Mouse (Mus musculus) adrenal gland, postnatal 25 days (tissue): Measurements from ENCODE around the gene Katnbl1. TPM values are rescaled to one million over a fixed set of nuclear protein-coding genes. Genes with fewer than 3 reads are reported as not detected.

ENCODE experiments used
- DNase-seq: peaks from one replicate; pipeline ENCODE4 v3.0.0; 2021; ENCODE audit warnings: mixed read lengths
- long read RNA-seq: library from polyadenylated mRNA; stranded (forward); transcript quantifications from one replicate; pipeline ENCODE4 v2.0.0, GENCODE M21; 2021
- total RNA-seq: library from RNA; stranded (reverse); gene quantifications from 2 replicates; pipeline ENCODE4 v1.2.3, GENCODE M21; 2021

The Katnbl1 gene
- 10.8 and 12.0 TPM in 2 replicates for total RNA-seq
- long read RNA-seq, transcript Katnbl1-201 (10 exons, 2,886 nt): major isoform, 15 of 19 reads
- long read RNA-seq, partial matches to known transcripts: 1 of 19 reads
- long read RNA-seq, other reads (novel, unspliced or antisense): 3 of 19 reads

- DNase-seq: peak; percentile 98
Measured at GRCm38 (mm10) chr2:112378973-112379898, at the start of gene Katnbl1. Gene Katnbl1, plus strand, starts transcription at chr2:112379211.

DNA sequence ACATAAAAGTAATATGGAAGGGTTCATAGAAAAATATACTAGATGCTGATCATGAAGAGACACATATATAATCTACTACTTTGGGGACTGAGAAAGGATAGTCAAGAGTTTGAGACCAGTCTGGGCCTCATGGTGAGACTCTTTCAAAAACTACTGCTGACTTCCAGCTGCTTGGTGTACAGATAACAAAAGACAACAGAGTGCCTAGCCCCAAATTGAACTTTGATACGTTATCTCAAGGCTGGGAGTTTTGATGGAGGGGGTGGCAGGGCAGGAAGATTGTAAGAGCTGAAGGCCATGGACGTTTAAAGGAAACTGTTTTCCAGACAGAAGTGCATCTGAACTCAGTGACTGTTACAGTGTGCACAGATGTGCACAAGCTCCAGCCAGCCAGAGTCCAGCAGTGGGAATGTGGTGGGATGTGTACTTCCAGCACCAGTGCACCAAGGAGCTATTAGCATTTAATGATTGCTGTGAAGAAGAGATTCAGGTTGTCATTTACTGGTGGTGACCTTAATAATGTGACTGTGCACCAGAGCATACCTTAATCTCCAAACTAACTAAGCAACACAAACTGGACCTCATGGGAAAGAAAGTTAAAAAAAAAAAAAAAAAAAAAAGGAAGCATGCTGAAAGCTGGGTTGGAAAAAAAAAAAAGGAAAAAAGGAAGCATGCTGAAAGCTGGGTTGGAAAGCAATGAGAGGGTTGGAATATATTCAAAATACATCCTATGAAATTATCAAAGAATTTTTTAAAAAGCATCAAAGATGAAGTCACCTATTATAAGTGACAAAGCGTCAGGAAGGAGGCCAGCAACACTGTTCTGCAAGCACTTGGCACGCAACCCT is 46.7 kb upstream of the Katnbl1 start:
- no peak for DNase-seq

DNA sequence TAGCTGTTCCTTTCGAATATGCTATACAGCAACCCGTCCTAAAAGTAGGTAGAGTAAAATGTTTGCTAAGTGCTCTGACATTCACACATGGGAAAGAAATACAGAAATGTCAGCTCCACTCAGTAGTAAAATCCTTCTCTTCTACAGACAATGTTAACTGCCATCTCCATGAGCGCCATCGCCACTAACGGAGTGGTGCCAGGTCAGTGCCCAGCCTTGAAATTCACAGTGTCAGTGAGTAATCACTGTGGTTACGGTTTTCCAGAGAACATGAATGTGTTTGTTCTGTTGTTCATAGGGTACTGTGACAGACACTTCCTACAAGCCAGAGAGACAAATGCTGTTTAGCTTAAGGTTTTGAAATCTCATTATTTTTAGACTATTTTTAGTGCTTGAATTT is 41.8 kb upstream of the Katnbl1 start:
- DNase-seq: peak; percentile 30

DNA sequence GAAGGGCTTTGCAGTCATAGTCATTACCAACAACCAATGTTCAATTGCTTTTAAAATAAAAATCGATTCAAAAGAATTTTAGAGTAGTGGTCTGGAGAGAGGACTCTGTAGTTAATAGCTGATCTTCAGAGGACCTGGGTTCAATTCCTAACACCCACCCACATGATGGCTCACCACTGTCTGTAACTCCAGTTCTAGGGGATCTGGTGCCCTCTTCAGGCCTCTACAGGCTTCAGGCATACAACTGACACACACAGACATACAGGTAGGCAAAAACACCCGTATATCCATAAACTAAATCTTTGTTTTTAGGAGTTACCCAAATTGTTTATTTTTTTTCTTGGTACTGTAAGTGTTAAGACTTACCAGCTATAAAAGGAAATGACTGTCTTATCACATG is 39.3 kb upstream of the Katnbl1 start:
- DNase-seq: no peak

DNA sequence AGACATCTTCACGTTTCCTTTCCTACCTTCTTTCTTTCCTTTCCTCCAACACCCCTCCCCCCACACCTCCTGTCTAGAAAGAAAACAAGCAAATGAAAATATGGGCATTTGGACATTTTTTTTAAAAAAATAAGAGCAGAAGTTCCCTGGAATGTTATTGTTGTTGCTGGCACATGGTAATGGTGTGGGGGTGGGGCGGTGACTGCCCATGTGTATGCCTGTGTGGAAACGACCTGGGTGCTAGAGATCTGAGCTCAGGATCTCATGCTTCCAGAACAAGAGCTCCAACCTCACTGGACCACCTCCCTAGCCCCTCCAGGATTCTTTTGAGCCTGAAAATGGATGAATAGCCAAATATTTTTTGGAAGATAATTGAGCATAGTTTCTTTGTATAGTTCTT is 37.9 kb upstream of the Katnbl1 start:
- DNase-seq: peak; percentile 15

DNA sequence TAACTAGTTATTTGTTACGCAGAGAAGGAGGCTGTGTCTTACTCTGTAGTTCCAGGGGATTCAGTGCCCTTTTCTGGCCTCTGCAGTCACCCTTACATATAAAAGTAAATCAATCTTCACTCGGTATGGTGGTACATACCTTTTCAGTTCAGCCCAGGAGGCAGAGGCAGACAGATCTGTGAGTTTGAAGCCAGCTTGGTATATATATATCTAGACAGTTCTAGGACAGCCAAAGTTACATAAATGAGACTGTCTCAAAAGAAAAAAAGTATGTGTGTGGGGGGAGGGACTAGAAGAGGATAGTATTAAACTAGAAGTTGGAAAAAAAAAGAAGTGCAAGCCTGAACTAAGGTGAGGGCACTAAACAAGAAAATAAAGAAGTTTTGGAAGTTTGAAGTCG is 30.8 kb upstream of the Katnbl1 start:
- DNase-seq: no peak

DNA sequence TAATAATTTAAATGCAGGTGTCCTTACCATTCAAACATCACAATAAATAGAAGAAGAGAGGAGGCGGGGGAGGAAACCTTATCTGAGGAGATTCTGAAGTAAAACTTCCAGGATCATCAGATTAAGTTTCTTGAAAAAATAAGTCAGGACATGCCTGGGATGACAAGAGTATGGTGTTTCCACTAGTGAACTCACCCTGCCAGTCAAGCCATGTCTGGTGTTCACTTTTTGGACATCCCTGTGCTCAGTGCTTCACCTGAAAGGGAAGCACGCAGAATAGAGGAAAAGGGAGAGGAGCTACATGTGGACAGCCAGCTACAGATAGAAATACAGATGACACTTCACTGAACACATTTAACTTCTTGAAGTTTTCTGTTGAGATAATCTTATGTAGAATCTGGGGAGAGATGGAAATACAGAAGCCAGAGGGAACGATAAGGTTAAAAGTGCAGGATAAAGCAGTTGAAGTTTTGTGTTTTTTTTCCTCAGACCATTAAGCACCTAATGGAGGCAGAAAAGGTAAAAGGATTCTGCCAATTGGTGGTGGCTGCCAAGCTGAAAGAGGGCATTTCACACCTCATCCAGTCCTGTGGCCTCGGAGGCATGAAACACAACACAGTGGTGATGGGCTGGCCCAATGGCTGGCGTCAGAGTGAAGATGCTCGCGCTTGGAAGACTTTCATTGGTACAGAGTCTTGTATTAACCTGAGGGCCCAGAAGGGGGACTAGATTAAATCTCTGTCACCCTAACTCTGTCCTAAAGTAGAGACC is 25.1 kb upstream of the Katnbl1 start:
- no peak for DNase-seq

GRCm38 (mm10) chr2:112359611-112360010 is 19.4 kb upstream of the Katnbl1 start:
- no peak for DNase-seq

DNA sequence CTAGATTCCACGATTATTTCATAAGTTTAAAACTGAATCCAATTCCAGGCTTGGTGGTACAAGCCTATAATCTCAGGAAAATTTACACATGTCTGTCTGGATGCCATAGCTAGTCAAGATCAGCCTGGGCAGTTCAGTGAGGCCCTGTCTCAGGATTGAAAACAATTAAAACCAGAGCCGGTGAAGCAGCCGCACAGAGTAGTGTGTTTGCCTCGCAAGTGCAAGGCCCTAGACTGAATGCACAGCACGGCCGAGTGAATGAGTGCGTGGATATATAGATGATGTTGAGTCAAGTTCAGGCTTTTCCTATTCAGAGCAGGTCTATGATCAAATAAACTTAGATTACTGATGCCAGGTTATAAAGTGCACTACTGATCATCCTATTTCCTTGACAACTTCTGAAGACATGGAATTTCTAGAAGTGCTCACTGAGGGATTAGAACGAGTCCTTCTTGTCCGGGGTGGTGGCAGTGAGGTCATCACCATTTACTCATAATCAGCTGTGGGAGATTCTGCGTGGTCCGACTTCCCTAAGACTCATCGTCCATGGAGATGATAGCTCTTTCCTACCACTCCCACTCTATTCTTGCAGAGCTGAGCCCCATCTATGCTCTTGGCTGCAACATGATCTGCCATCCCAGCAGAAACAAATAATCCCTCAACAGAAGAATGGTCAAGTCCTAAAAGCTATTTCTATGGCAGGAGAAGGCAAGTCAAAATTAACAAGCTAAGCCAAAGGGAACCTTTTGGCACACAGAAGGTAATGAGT is 18.8 kb upstream of the Katnbl1 start:
- no peak for DNase-seq

DNA sequence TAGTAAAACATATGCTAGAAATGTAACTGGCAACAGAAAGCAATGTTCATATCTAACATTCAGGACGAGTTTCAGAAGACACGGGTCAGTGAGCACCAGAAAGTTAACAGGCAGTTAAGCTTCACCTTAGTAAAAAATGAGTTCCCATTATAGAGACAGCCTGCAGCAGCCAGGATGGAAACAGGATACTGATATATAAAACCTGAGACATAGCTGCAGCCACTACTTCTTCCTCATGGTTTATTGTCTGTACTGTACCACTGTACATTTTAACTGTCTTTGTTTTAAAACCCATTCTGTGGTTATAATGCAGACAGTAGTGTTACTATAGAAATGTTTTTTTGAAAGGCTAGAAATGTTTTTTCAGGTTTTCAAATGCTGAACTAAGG is 18.2 kb upstream of the Katnbl1 start:
- no peak for DNase-seq

- no peak for DNase-seq
Measured at GRCm38 (mm10) chr2:112367222-112367621, 11.8 kb upstream of the Katnbl1 start.

GRCm38 (mm10) chr2:112367726-112368673 is 11.0 kb upstream of the Katnbl1 start, which contains the start of gene Emc4:
Gene Emc4, minus strand, starts transcription at chr2:112368027.
- DNase-seq: peak; percentile 92

GRCm38 (mm10) chr2:112369941-112370340 is 9.1 kb upstream of the Katnbl1 start:
- DNase-seq: no peak

DNA sequence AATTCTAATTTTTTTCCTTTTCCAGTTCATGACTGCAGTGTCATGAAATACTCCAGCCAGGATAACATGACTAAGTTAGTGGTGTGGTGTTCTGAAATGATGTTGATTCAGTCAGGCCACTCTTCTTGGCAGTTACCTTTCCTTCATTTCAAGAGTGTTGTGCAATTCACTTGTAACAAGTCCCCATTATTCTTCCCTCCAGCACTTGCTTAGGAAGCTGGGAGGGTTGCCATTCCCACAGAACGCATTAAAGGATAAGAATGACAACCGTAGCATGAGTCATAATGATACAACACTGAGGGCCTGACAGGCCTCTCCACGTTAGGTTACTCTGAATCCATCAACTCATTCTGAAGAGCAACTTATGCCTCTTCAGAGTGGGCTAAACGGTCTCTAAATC is 5.9 kb upstream of the Katnbl1 start:
- no peak for DNase-seq

DNA sequence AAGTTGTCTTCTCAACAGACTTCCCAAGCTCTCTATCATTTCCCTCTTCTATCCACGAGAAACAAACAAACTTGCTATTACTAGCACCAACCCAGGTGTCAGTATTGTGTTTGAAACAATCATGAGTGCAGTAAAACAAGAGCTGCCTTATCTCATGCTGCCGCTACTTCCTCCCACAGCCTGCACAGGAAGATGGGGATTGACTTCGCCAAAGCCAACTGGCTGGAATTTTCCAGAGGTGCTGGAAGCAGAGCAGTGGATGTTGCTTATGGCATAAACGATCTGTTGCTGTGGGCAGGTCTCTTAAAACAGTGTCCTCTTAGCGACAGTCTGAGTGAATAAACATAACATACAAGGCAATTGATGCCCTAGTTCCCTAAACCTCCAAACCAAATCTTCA is 4.4 kb upstream of the Katnbl1 start:
- DNase-seq: no peak

GRCm38 (mm10) chr2:112380131-112380530 is 1.1 kb downstream of the Katnbl1 start:
- DNase-seq: no peak

GRCm38 (mm10) chr2:112381219-112381618 is 2.2 kb downstream of the Katnbl1 start:
- no peak for DNase-seq

- DNase-seq: no peak
Measured at GRCm38 (mm10) chr2:112390843-112391242, 11.8 kb downstream of the Katnbl1 start.

- no peak for DNase-seq
Measured at GRCm38 (mm10) chr2:112391346-112392000, 12.5 kb downstream of the Katnbl1 start.
